Mouse (Mus musculus): Measurements from ENCODE around the gene Ufd1. TPM values are rescaled to one million over a fixed set of nuclear protein-coding genes. Genes with fewer than 3 reads are reported as not detected.
"Not testable (repeated sequence)": the region's sequence is repeated elsewhere in the genome, so short reads cannot be mapped to it uniquely, and the experiment has no call there.

Ufd1 gene
- polyA plus RNA-seq, 1 experiment, result 35.5 TPM

- Histone ChIP-seq H3K36me3 (ENCODE audit: control insufficient read depth, insufficient read depth) (peaks cover 36% of the 10 kb centered on the region), H3K4me3 (ENCODE audit: insufficient read depth, poor library complexity, severe bottlenecking) (no peak within 1 kb of the TSS)
- no peak for TF ChIP-seq MYOD1 (IDR thresholded peaks at IDR 0.05; ENCODE audit: control insufficient read depth, insufficient read length, low read depth)
- TF ChIP-seq CEBPB (IDR thresholded peaks at IDR 0.05; ENCODE audit: low read depth), result no peak
- no peak for TF ChIP-seq MYOG (IDR thresholded peaks at IDR 0.05; ENCODE audit: control insufficient read depth, extremely low read depth, insufficient read length)
- TF ChIP-seq USF1 (IDR thresholded peaks at IDR 0.05; ENCODE audit: low read depth), result no peak
- no peak for TF ChIP-seq FOSL1 (IDR thresholded peaks at IDR 0.05; ENCODE audit: insufficient read depth, low read length, poor library complexity, severe bottlenecking)
- no peak for TF ChIP-seq MAX (IDR thresholded peaks at IDR 0.05)
- TF ChIP-seq CTCF (IDR thresholded peaks at IDR 0.05; ENCODE audit: control insufficient read depth, insufficient read depth, insufficient read length), result no peak
These were observed 25.1 kb downstream of the Ufd1 start, which contains the start of the genes 2510002D24Rik and Gm28539 for GRCm38 (mm10) chr16:18836468-18837208. Gene 2510002D24Rik (plus strand): TSS chr16:18836578. Gene Gm28539 (plus strand): TSS chr16:18836584.

GRCm38 (mm10) chr16:18838346-18838745 is 26.8 kb downstream of the Ufd1 start:
- Histone ChIP-seq H3K79me3 (ENCODE audit: low read depth) (no peaks in the 10 kb centered on the region), H3K79me2 (ENCODE audit: control insufficient read depth, insufficient read depth) (no peaks in the 10 kb centered on the region), H3ac (ENCODE audit: control insufficient read depth, insufficient read length, low read depth) (no peak overlapping the region)

More at GRCm38 (mm10) chr16:18836468-18837208, 25.1 kb downstream of the Ufd1 start, which contains the start of the genes 2510002D24Rik and Gm28539:
- no peaks in the 10 kb centered on the region for H3K27me3 ChIP-seq (ENCODE audit: control insufficient read depth, insufficient read depth, insufficient read length)
- no peaks in the 10 kb centered on the region for H3K79me3 ChIP-seq (ENCODE audit: low read depth)
- no peaks in the 10 kb centered on the region for H3K79me2 ChIP-seq (ENCODE audit: control insufficient read depth, insufficient read depth)
- H3ac ChIP-seq (ENCODE audit: control insufficient read depth, insufficient read length, low read depth), result no peak within 1 kb of the TSS

GRCm38 (mm10) chr16:18846301-18846820 is 34.8 kb downstream of the Ufd1 start:
- Histone ChIP-seq H3K79me3 (ENCODE audit: low read depth) (no peaks in the 10 kb centered on the region), H3K27me3 (ENCODE audit: control insufficient read depth, insufficient read depth, insufficient read length) (no peaks in the 10 kb centered on the region), H3K79me2 (ENCODE audit: control insufficient read depth, insufficient read depth) (no peaks in the 10 kb centered on the region), H3ac (ENCODE audit: control insufficient read depth, insufficient read length, low read depth) (no peak overlapping the region), H3K4me3 (ENCODE audit: insufficient read depth, poor library complexity, severe bottlenecking) (no peak overlapping the region), H3K36me3 (ENCODE audit: control insufficient read depth, insufficient read depth) (no peaks in the 10 kb centered on the region)
- TF ChIP-seq USF1 (IDR thresholded peaks at IDR 0.05; ENCODE audit: low read depth) (no peak), CTCF (IDR thresholded peaks at IDR 0.05; ENCODE audit: control insufficient read depth, insufficient read depth, insufficient read length) (no peak), MAX (IDR thresholded peaks at IDR 0.05) (no peak)

More at GRCm38 (mm10) chr16:18838346-18838745, 26.8 kb downstream of the Ufd1 start:
- Histone ChIP-seq H3K4me3 (ENCODE audit: insufficient read depth, poor library complexity, severe bottlenecking) (no peak overlapping the region), H3K36me3 (ENCODE audit: control insufficient read depth, insufficient read depth) (peaks cover 22% of the 10 kb centered on the region), H3K27me3 (ENCODE audit: control insufficient read depth, insufficient read depth, insufficient read length) (no peaks in the 10 kb centered on the region)
- no peak for TF ChIP-seq MYOD1 (IDR thresholded peaks at IDR 0.05; ENCODE audit: control insufficient read depth, insufficient read length, low read depth)
- TF ChIP-seq CTCF (IDR thresholded peaks at IDR 0.05; ENCODE audit: control insufficient read depth, insufficient read depth, insufficient read length), result no peak
- TF ChIP-seq MAX (IDR thresholded peaks at IDR 0.05), result no peak
- no peak for TF ChIP-seq USF1 (IDR thresholded peaks at IDR 0.05; ENCODE audit: low read depth)
- TF ChIP-seq FOSL1 (IDR thresholded peaks at IDR 0.05; ENCODE audit: insufficient read depth, low read length, poor library complexity, severe bottlenecking), result no peak
- no peak for TF ChIP-seq MYOG (IDR thresholded peaks at IDR 0.05; ENCODE audit: control insufficient read depth, extremely low read depth, insufficient read length)

GRCm38 (mm10) chr16:18849521-18850190 is 38.1 kb downstream of the Ufd1 start:
- not testable (repeated sequence) for H3K4me3 ChIP-seq (ENCODE audit: insufficient read depth, poor library complexity, severe bottlenecking); H3K79me2 ChIP-seq (ENCODE audit: control insufficient read depth, insufficient read depth); H3K79me3 ChIP-seq (ENCODE audit: low read depth); H3ac ChIP-seq (ENCODE audit: control insufficient read depth, insufficient read length, low read depth); H3K27me3 ChIP-seq (ENCODE audit: control insufficient read depth, insufficient read depth, insufficient read length); H3K36me3 ChIP-seq (ENCODE audit: control insufficient read depth, insufficient read depth)

GRCm38 (mm10) chr16:18858551-18858950 is 47.0 kb downstream of the Ufd1 start:
- H3K79me2 ChIP-seq (ENCODE audit: control insufficient read depth, insufficient read depth), result no peaks in the 10 kb centered on the region
- TF ChIP-seq MYOG (IDR thresholded peaks at IDR 0.05; ENCODE audit: control insufficient read depth, extremely low read depth, insufficient read length) (no peak), MAX (IDR thresholded peaks at IDR 0.05) (no peak), USF1 (IDR thresholded peaks at IDR 0.05; ENCODE audit: low read depth) (no peak), CTCF (IDR thresholded peaks at IDR 0.05; ENCODE audit: control insufficient read depth, insufficient read depth, insufficient read length) (no peak), CEBPB (IDR thresholded peaks at IDR 0.05; ENCODE audit: low read depth) (no peak), FOSL1 (IDR thresholded peaks at IDR 0.05; ENCODE audit: insufficient read depth, low read length, poor library complexity, severe bottlenecking) (no peak), MYOD1 (IDR thresholded peaks at IDR 0.05; ENCODE audit: control insufficient read depth, insufficient read length, low read depth) (no peak)
- no peaks in the 10 kb centered on the region for H3K36me3 ChIP-seq (ENCODE audit: control insufficient read depth, insufficient read depth)

More at GRCm38 (mm10) chr16:18858551-18858950, 47.0 kb downstream of the Ufd1 start:
- no peaks in the 10 kb centered on the region for H3K79me3 ChIP-seq (ENCODE audit: low read depth)
- no peak overlapping the region for H3K4me3 ChIP-seq (ENCODE audit: insufficient read depth, poor library complexity, severe bottlenecking)
- H3K27me3 ChIP-seq (ENCODE audit: control insufficient read depth, insufficient read depth, insufficient read length), result no peaks in the 10 kb centered on the region
- H3ac ChIP-seq (ENCODE audit: control insufficient read depth, insufficient read length, low read depth), result no peak overlapping the region
